Mouse (Mus musculus) testis, postnatal 14 days (tissue): Measurements from ENCODE around the gene Gm8271.
"Not testable (repeated sequence)": the region's sequence is repeated elsewhere in the genome, so short reads cannot be mapped to it uniquely, and the experiment has no call there.

Experiments used
- DNase-seq: peaks from one replicate; pipeline ENCODE4 v3.0.0; 2021; ENCODE audit warnings: low spot score

Gm8271 gene

DNA sequence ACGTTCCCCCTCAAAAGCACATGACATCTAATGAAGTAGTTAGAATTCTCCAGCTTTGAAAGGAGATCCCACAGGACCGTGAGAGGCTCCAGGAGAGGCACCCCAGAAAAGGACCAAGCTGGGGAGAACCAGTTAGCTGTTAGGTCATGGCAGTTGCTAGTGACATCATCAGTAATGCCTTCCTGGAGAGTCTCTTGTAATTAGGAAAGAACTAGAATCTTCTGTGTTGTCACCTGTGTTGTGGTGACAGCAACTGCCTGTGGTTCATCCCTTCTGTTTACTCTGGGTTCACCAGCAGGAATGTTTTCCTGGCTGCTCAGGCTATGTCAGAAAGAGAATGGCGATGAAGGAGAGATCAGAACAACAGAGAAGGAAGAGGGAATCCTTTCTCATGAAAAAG, at the start of gene Gm8271:
Gene Gm8271, plus strand, starts transcription at position 301 of the 400 bp plus-strand sequence.
- DNase-seq, result not testable (repeated sequence)

GRCm38 (mm10) chr14:5164235-5164634, 21.4 kb upstream of the Gm8271 start, which contains the start of gene Gm3317:
Gene Gm3317, plus strand, starts transcription at chr14:5164535.
- not testable (repeated sequence) for DNase-seq
